In genomic region chr16:48303983-48304382, GRCm38 (mm10) we compare ENCODE assay signal across 30 mouse cellular contexts. TPM values are rescaled to one million over a fixed set of nuclear protein-coding genes. Genes with fewer than 3 reads are reported as not detected.
A peak's percentile ranks its signal among the peaks of the same experiment; 100 is the strongest.
DNase-seq lines count a peak whose midpoint lies in the region; ATAC-seq and TF ChIP-seq lines count a peak whose summit lies in the region.
"Had no signal": no experiment of that assay in that cellular context is flagged by ENCODE, and none has a peak within 500 bp of the region (broad histone marks: within the 10 kb centered on the region; RNA-seq: fewer than 3 reads in every experiment).

No protein-coding gene starts in this region.

- H3K9me3 ChIP-seq in embryonic facial prominence, embryonic 11.5 days (replicated peaks; ENCODE audit: control insufficient read depth, low read length): no peaks in the 10 kb centered on the region
- no peaks in the 10 kb centered on the region for H3K9me3 ChIP-seq in embryonic facial prominence, embryonic 10.5 days
- H3K9me3 ChIP-seq in liver, embryonic 11.5 days (ENCODE audit: control insufficient read depth, low read length): no peaks in the 10 kb centered on the region
- no peaks in the 10 kb centered on the region for H3K9me3 ChIP-seq in midbrain, embryonic 15.5 days
- H3K9me3 ChIP-seq: embryonic facial prominence, embryonic 15.5 days; heart, embryonic 10.5 days; liver, embryonic 15.5 days; lung, embryonic 15.5 days; midbrain, embryonic 10.5 days had no signal

- ATAC-seq in embryonic facial prominence, embryonic 11.5 days (replicated peaks; ENCODE audit: insufficient number of reproducible peaks, low FRiP score, low TSS enrichment, low read depth): no peak
- ATAC-seq in liver, embryonic 11.5 days (replicated peaks; ENCODE audit: low FRiP score): no peak
- no peak for ATAC-seq in midbrain, embryonic 15.5 days (replicated peaks)
- ATAC-seq: CD4-positive, CD25-positive, alpha-beta regulatory T cell, adult 4 months; forebrain, embryonic 16.5 days; inflammation-experienced regulatory T-cells, adult 6 months had no signal

- H3K9ac ChIP-seq in embryonic facial prominence, embryonic 11.5 days (replicated peaks; ENCODE audit: low read length): no peak overlapping the region
- H3K9ac ChIP-seq in liver, adult 2 months (ENCODE audit: low read depth, low read length): no peak overlapping the region
- H3K9ac ChIP-seq in liver, embryonic 11.5 days (ENCODE audit: low read depth, low read length): no peak overlapping the region
- H3K9ac ChIP-seq in midbrain, embryonic 15.5 days: no peak overlapping the region
- H3K9ac ChIP-seq: embryonic facial prominence, embryonic 15.5 days; hindbrain, embryonic 14.5 days; liver, embryonic 15.5 days; lung, embryonic 15.5 days had no signal

- TF ChIP-seq CTCF in liver, adult 2 months (IDR thresholded peaks at IDR 0.05; ENCODE audit: low read depth, low read length): no peak

- no peak overlapping the region for H3K4me2 ChIP-seq in embryonic facial prominence, embryonic 11.5 days (ENCODE audit: low read depth, low read length)
- no peak overlapping the region for H3K4me2 ChIP-seq in liver, embryonic 11.5 days
- H3K4me2 ChIP-seq in midbrain, embryonic 15.5 days: no peak overlapping the region
- H3K4me2 ChIP-seq: embryonic facial prominence, embryonic 15.5 days; hindbrain, embryonic 14.5 days; liver, embryonic 15.5 days; lung, embryonic 15.5 days had no signal

- no peak overlapping the region for H3K4me3 ChIP-seq in embryonic facial prominence, embryonic 11.5 days (ENCODE audit: low read depth, low read length)
- H3K4me3 ChIP-seq in embryonic facial prominence, embryonic 10.5 days: no peak overlapping the region
- no peak overlapping the region for H3K4me3 ChIP-seq in liver, adult 2 months (ENCODE audit: insufficient read depth, low read depth, low read length)
- no peak overlapping the region for H3K4me3 ChIP-seq in liver, embryonic 11.5 days (ENCODE audit: low read depth, low read length)
- H3K4me3 ChIP-seq in midbrain, embryonic 15.5 days: no peak overlapping the region
- H3K4me3 ChIP-seq: embryonic facial prominence, embryonic 15.5 days; heart, embryonic 10.5 days; liver, embryonic 15.5 days; lung, embryonic 15.5 days; midbrain, embryonic 10.5 days had no signal

- no peaks in the 10 kb centered on the region for H3K27me3 ChIP-seq in embryonic facial prominence, embryonic 11.5 days (ENCODE audit: control insufficient read depth, insufficient read depth, low read length)
- H3K27me3 ChIP-seq in embryonic facial prominence, embryonic 10.5 days (replicated peaks; ENCODE audit: low read depth, poor library complexity, severe bottlenecking): no peaks in the 10 kb centered on the region
- H3K27me3 ChIP-seq in liver, adult 2 months (ENCODE audit: control insufficient read depth, insufficient read depth, low read length): no peaks in the 10 kb centered on the region; the same call in 1 of the 2 replicates
- H3K27me3 ChIP-seq in liver, embryonic 11.5 days (replicated peaks; ENCODE audit: control insufficient read depth, insufficient read depth, low read length): no peaks in the 10 kb centered on the region
- H3K27me3 ChIP-seq in midbrain, embryonic 15.5 days (replicated peaks): no peaks in the 10 kb centered on the region
- H3K27me3 ChIP-seq: embryonic facial prominence, embryonic 15.5 days; liver, embryonic 15.5 days; lung, embryonic 15.5 days had no signal

- no peak for TF ChIP-seq POLR2A in liver, adult 2 months (IDR thresholded peaks at IDR 0.05; ENCODE audit: extremely low read depth, insufficient read depth, low read length)

- H3K79me2 ChIP-seq in liver, adult 2 months (ENCODE audit: control insufficient read depth, insufficient read depth, low read length): no peaks in the 10 kb centered on the region

- H3K27ac ChIP-seq in embryonic facial prominence, embryonic 11.5 days (replicated peaks; ENCODE audit: low read depth, low read length): no peak overlapping the region
- no peak overlapping the region for H3K27ac ChIP-seq in embryonic facial prominence, embryonic 10.5 days (replicated peaks)
- H3K27ac ChIP-seq in liver, adult 2 months (replicated peaks; ENCODE audit: insufficient read depth, low read depth, low read length): no peak overlapping the region
- no peak overlapping the region for H3K27ac ChIP-seq in liver, embryonic 11.5 days (ENCODE audit: low read depth, low read length)
- H3K27ac ChIP-seq in midbrain, embryonic 15.5 days: no peak overlapping the region
- H3K27ac ChIP-seq: embryonic facial prominence, embryonic 15.5 days; heart, embryonic 10.5 days; hindbrain, embryonic 14.5 days; liver, embryonic 15.5 days; lung, embryonic 15.5 days; macrophage; midbrain, embryonic 10.5 days had no signal

- WGBS in embryonic facial prominence, embryonic 11.5 days: 75% methylated on average over 3 of the region's 3 CpGs
- 77% methylated on average over 3 of the region's 3 CpGs for WGBS in embryonic facial prominence, embryonic 10.5 days
- WGBS in liver, adult 2 months: 65% methylated on average over 3 of the region's 3 CpGs
- WGBS in liver, embryonic 11.5 days: 71% methylated on average over 3 of the region's 3 CpGs
- WGBS in midbrain, embryonic 15.5 days: 87% methylated on average over 3 of the region's 3 CpGs

- peak; percentile 10 for DNase-seq in embryonic facial prominence, embryonic 11.5 days (ENCODE audit: low spot score)
- DNase-seq in embryonic facial prominence, embryonic 10.5 days (ENCODE audit: low spot score): no peak
- peak; percentile 20 for DNase-seq in liver, adult 2 months (ENCODE audit: extremely low read depth, low read depth, low spot score)
- no peak for DNase-seq in liver, embryonic 11.5 days (ENCODE audit: low spot score)
- peak; percentile 66 for DNase-seq in ZHBTc4 (ENCODE audit: low read depth, low spot score)
- DNase-seq in thymus, postnatal 4 days: no peak
- DNase-seq: adrenal gland, postnatal 36 days; cerebellum, adult 9-10 months; gastrocnemius, postnatal 10 days; heart, postnatal 4 days; right cerebral cortex, postnatal 4 days; thymus, postnatal 25 days had no signal

- no peaks in the 10 kb centered on the region for H3K4me1 ChIP-seq in embryonic facial prominence, embryonic 11.5 days (ENCODE audit: control insufficient read depth, insufficient read depth, low read length)
- H3K4me1 ChIP-seq in embryonic facial prominence, embryonic 10.5 days: no peaks in the 10 kb centered on the region
- H3K4me1 ChIP-seq in liver, adult 2 months (ENCODE audit: control insufficient read depth, insufficient read depth, low read length): no peaks in the 10 kb centered on the region
- H3K4me1 ChIP-seq in liver, embryonic 11.5 days (replicated peaks; ENCODE audit: control insufficient read depth, insufficient read depth, low read length): no peaks in the 10 kb centered on the region
- H3K4me1 ChIP-seq in midbrain, embryonic 15.5 days: no peaks in the 10 kb centered on the region
- H3K4me1 ChIP-seq: embryonic facial prominence, embryonic 15.5 days; heart, embryonic 10.5 days; liver, embryonic 15.5 days; lung, embryonic 15.5 days; midbrain, embryonic 10.5 days had no signal

- H3K36me3 ChIP-seq in embryonic facial prominence, embryonic 11.5 days (replicated peaks; ENCODE audit: control insufficient read depth, insufficient read depth, low read depth, low read length): no peaks in the 10 kb centered on the region
- no peaks in the 10 kb centered on the region for H3K36me3 ChIP-seq in embryonic facial prominence, embryonic 10.5 days (replicated peaks)
- H3K36me3 ChIP-seq in liver, adult 2 months (ENCODE audit: control insufficient read depth, insufficient read depth, low read length): no peaks in the 10 kb centered on the region
- no peaks in the 10 kb centered on the region for H3K36me3 ChIP-seq in liver, embryonic 11.5 days (ENCODE audit: control insufficient read depth, insufficient read depth, low read length)
- no peaks in the 10 kb centered on the region for H3K36me3 ChIP-seq in midbrain, embryonic 15.5 days (replicated peaks)
- H3K36me3 ChIP-seq: embryonic facial prominence, embryonic 15.5 days; heart, embryonic 10.5 days; liver, embryonic 15.5 days; lung, embryonic 15.5 days; midbrain, embryonic 10.5 days had no signal

RNA-seq across cellular contexts. Expression of gene Dppa2, which starts 0.3 kb away (rescaled TPM):
- polyA plus RNA-seq in embryonic facial prominence, embryonic 11.5 days (2014; fragmentation: Nextera tagmentation; extraction: Ambion mirVana): not detected in 2 replicates
- polyA plus RNA-seq in embryonic facial prominence, embryonic 10.5 days (2016; fragmentation: Nextera tagmentation; extraction: Ambion mirVana): not detected in 2 replicates
- total RNA-seq in liver, adult 2 months (2014; rRNA removed): not detected in 2 replicates
- polyA plus RNA-seq in liver, adult 2 months (2012; rRNA removed): not detected in 2 replicates
- polyA plus RNA-seq in liver, embryonic 11.5 days (2014; fragmentation: Nextera tagmentation; extraction: Ambion mirVana): 0.08 TPM in 1 of 2 replicates, not detected in the other
- not detected in 2 replicates for polyA plus RNA-seq in midbrain, embryonic 15.5 days (2015; fragmentation: Nextera tagmentation; extraction: Ambion mirVana)
- total RNA-seq: adrenal gland, postnatal 36 days; gastrocnemius, postnatal 10 days; granulocyte monocyte progenitor cell, adult 5-6 weeks; heart, postnatal 4 days; left cerebral cortex, postnatal 36 days; midbrain, postnatal 0 days had no signal
- polyA plus RNA-seq: CD4-positive, CD25-positive, alpha-beta regulatory T cell, adult 4 months; embryonic facial prominence, embryonic 15.5 days; forebrain, embryonic 16.5 days; heart, embryonic 10.5 days; heart, embryonic 16.5 days; hindbrain, embryonic 14.5 days; inflammation-experienced regulatory T-cells, adult 6 months; liver, embryonic 15.5 days; macrophage; midbrain, embryonic 10.5 days; midbrain, postnatal 0 days; neural tube, embryonic 14.5 days; stomach, embryonic 14.5 days had no signal

RNA-seq across cellular contexts. Expression of gene Dppa4, which starts 20.4 kb away (rescaled TPM):
- not detected in 2 replicates for polyA plus RNA-seq in embryonic facial prominence, embryonic 11.5 days (2014; fragmentation: Nextera tagmentation; extraction: Ambion mirVana)
- polyA plus RNA-seq in embryonic facial prominence, embryonic 10.5 days (2016; fragmentation: Nextera tagmentation; extraction: Ambion mirVana): not detected in 2 replicates
- total RNA-seq in liver, adult 2 months (2014; rRNA removed): not detected in 2 replicates
- not detected in 2 replicates for polyA plus RNA-seq in liver, adult 2 months (2012; rRNA removed)
- 0.30 and 0.32 TPM in 2 replicates for polyA plus RNA-seq in liver, embryonic 11.5 days (2014; fragmentation: Nextera tagmentation; extraction: Ambion mirVana)
- not detected in 2 replicates for polyA plus RNA-seq in midbrain, embryonic 15.5 days (2015; fragmentation: Nextera tagmentation; extraction: Ambion mirVana)
- total RNA-seq: adrenal gland, postnatal 36 days; gastrocnemius, postnatal 10 days; granulocyte monocyte progenitor cell, adult 5-6 weeks; heart, postnatal 4 days; left cerebral cortex, postnatal 36 days; midbrain, postnatal 0 days had no signal
- polyA plus RNA-seq: CD4-positive, CD25-positive, alpha-beta regulatory T cell, adult 4 months; embryonic facial prominence, embryonic 15.5 days; forebrain, embryonic 16.5 days; heart, embryonic 10.5 days; heart, embryonic 16.5 days; hindbrain, embryonic 14.5 days; inflammation-experienced regulatory T-cells, adult 6 months; limb, embryonic 14.5 days; liver, embryonic 15.5 days; lung, embryonic 15.5 days; macrophage; midbrain, embryonic 10.5 days; midbrain, postnatal 0 days; neural tube, embryonic 14.5 days; stomach, embryonic 14.5 days had no signal

Comparison
In these comparisons a context has a peak if more than half of its experiments do, and no peak if none do; other contexts are left out.
1. DNase-seq: peak in embryonic facial prominence, embryonic 11.5 days (single experiment), liver, adult 2 months (single experiment) and ZHBTc4 (single experiment); none in embryonic facial prominence, embryonic 10.5 days (single experiment), liver, embryonic 11.5 days (single experiment) and thymus, postnatal 4 days (single experiment).